Mouse (Mus musculus) hindbrain, embryonic 15.5 days (tissue): ENCODE data around the gene Rap1b. TPM values are rescaled to one million over a fixed set of nuclear protein-coding genes. Genes with fewer than 3 reads are reported as not detected.

ENCODE experiments used
- ATAC-seq: fragments of 200-750 bp; cut with Nextera tagmentation; 2 replicates; pipeline ENCODE4 v1.8.0; 2017; ENCODE audit warnings: low read depth, moderate number of reproducible peaks, moderate TSS enrichment; ENCODE audit not compliant: low FRiP score
- H3K27ac ChIP-seq: fragments of 300-500 bp; sonication (generic); replicated peaks from 2 replicates; pipeline ENCODE4 v1.5.1; 2015; ENCODE audit warnings: mild to moderate bottlenecking, inconsistent platforms
- H3K27me3 ChIP-seq: fragments of 300-500 bp; sonication (generic); 2 replicates; pipeline ENCODE4 v1.6.1; 2015; ENCODE audit warnings: control low read depth, inconsistent platforms
- H3K36me3 ChIP-seq: fragments of 300-500 bp; sonication (generic); 2 replicates; pipeline ENCODE4 v1.6.1; 2015; ENCODE audit warnings: control low read depth, inconsistent platforms
- H3K4me1 ChIP-seq: fragments of 300-500 bp; sonication (generic); replicated peaks from 2 replicates; pipeline ENCODE4 v1.6.1; 2015; ENCODE audit warnings: control low read depth, inconsistent platforms
- H3K4me2 ChIP-seq: fragments of 300-500 bp; sonication (generic); 2 replicates; pipeline ENCODE4 v1.6.1; 2015; ENCODE audit warnings: moderate library complexity, mild to moderate bottlenecking, inconsistent platforms
- H3K4me3 ChIP-seq: fragments of 300-500 bp; sonication (generic); 2 replicates; pipeline ENCODE4 v1.5.1; 2015; ENCODE audit warnings: mild to moderate bottlenecking, inconsistent platforms
- H3K9ac ChIP-seq: fragments of 300-500 bp; sonication (generic); 2 replicates; pipeline ENCODE4 v1.6.1; 2015; ENCODE audit warnings: inconsistent platforms
- H3K9me3 ChIP-seq: fragments of 300-500 bp; sonication (generic); 2 replicates; pipeline ENCODE4 v1.6.1; 2016; ENCODE audit warnings: control low read depth, inconsistent platforms
- WGBS: fragments of 180-500 bp; shearing (Covaris S2); methylation state at CpG from one replicate; pipeline ENCODE4 v1.1.7; 2015; 5-methylcytosine and 5-hydroxymethylcytosine counted together
- polyA plus RNA-seq: library from polyadenylated mRNA; unstranded; fragments of >200 nt; fragmentation: Nextera tagmentation; extraction: Ambion mirVana; gene quantifications from 2 replicates; pipeline ENCODE4 v1.2.1, GENCODE M21; 2015

The Rap1b gene
- polyA plus RNA-seq, 1 experiment from 2014 or later: 158 TPM

- Histone ChIP-seq H3K4me2 (no peak overlapping the region), H3K27me3 (no peaks in the 10 kb centered on the region), H3K4me1 (no peaks in the 10 kb centered on the region), H3K4me3 (no peak overlapping the region), H3K27ac (no peak overlapping the region), H3K36me3 (peaks cover 69% of the 10 kb centered on the region), H3K9me3 (no peaks in the 10 kb centered on the region), H3K9ac (no peak overlapping the region)
- 85% methylated on average over 17 of the region's 17 CpGs for WGBS
- no peak for ATAC-seq
These were observed 73.3 kb downstream of the Rap1b start for GRCm38 (mm10) chr10:117772364-117773105.

DNA sequence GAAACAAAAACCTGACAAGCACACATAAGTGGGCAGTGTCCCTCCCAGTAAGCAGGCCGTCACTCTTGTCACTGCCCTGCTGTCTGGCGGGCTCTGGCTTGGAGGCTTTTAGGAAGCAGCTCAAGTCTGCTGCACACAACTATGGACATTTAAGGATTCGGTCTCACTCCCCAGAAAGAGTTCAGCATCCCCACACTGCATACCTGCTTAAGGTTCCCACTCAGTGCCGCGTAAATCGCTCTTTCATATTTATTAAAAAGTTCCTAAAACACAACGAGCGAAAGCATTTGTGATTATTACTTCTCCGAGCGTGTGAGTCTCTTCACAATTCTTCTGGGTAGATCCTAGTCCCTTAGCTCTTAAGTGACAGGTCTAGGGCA lies 74.7 kb downstream of the Rap1b start:
- Histone ChIP-seq H3K9me3 (no peaks in the 10 kb centered on the region), H3K27me3 (no peaks in the 10 kb centered on the region), H3K27ac (no peak overlapping the region), H3K4me3 (no peak overlapping the region), H3K9ac (no peak overlapping the region), H3K4me2 (no peak overlapping the region), H3K36me3 (peaks cover 67% of the 10 kb centered on the region), H3K4me1 (no peaks in the 10 kb centered on the region)
- WGBS: 97% methylated on average over 10 of the region's 10 CpGs
- ATAC-seq: no peak

DNA sequence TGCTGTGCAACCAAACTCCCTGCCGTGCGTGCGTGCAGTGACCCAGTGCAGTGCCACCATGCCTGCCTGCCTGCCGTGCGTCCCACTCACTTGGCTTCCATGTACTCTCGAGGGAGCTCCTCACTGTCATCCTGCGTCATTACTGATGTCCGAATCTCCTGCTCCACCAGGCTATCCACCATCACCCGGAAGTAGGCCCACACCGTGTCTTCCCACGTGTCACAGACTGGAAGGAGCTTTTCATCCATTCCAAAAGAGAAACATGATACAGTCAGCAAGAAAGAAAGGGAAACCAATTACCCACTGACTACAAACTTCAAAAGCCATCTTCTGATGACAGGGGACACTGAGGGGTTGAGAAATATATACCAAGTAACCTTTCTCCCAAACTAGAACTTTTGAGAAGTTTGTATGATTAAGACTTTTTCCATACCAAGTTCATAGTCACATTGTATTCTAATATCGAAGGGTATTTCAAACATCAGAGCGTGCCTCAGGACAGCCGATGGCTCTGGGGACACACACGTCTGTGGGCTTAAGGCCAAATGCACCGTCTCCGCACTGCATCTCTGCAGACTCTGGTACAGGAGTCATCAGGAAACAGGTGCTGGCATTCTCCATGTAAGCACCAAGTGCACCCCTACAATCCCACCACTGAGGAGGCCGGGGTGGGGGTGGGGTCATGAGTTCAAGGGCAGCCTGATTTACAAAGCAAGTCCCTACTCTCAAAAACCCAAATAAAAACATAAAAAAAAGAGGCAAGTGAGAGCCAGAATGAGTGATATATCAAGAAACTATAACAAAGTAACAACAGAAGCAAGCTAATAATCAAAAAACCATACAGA lies 75.3 kb downstream of the Rap1b start:
- Histone ChIP-seq H3K4me2 (no peak overlapping the region), H3K4me1 (no peaks in the 10 kb centered on the region), H3K27ac (no peak overlapping the region), H3K9ac (no peak overlapping the region), H3K9me3 (no peaks in the 10 kb centered on the region), H3K36me3 (peaks cover 67% of the 10 kb centered on the region), H3K27me3 (no peaks in the 10 kb centered on the region), H3K4me3 (no peak overlapping the region)
- ATAC-seq: no peak
- 93% methylated on average over 18 of the region's 18 CpGs for whole genome bisulfite sequencing

DNA sequence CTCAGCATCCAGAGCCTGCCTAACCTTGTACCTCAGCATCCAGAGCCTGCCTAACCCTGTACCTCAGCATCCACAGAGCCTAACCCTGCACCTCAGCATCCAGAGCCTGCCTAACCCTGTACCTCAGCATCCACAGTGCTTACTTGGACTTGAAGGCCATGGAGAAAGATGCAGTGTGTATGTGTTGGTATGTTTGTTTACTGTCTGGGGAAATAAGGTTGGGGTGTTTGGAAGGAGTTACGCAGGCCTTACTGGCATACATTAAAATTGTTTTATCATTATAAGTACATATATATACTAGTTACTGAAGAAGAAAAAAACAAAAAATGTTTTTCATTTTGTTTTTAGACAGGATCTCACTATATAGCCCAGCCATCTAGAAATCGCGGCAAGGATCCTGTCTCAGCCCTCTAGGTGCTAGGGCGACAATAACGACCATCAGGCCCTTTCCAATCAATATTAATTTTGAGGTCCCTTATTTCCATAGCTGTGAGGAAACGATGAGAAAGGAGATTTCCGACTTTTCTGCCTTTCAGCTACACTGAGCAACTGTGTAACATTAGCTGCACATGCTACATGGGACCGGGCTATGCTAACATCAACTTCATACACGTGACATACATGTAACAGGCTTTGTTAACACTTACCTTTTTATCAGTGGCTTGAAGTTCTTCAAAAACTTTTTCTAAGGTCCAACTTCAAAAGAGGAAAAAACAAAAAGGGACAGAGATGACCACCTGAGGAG lies 76.1 kb downstream of the Rap1b start:
- H3K27ac ChIP-seq: no peak overlapping the region
- no peak overlapping the region for H3K9ac ChIP-seq
- no peak overlapping the region for H3K4me2 ChIP-seq
- H3K36me3 ChIP-seq: peaks cover 67% of the 10 kb centered on the region
- no peaks in the 10 kb centered on the region for H3K9me3 ChIP-seq
- ATAC-seq: no peak
- H3K4me1 ChIP-seq: no peaks in the 10 kb centered on the region
- 94% methylated on average over 9 of the region's 9 CpGs for WGBS
- H3K4me3 ChIP-seq: no peak overlapping the region
- no peaks in the 10 kb centered on the region for H3K27me3 ChIP-seq

- no peak for ATAC-seq
- Histone ChIP-seq H3K36me3 (peaks cover 64% of the 10 kb centered on the region), H3K4me3 (no peak overlapping the region), H3K9ac (no peak overlapping the region), H3K4me1 (no peaks in the 10 kb centered on the region), H3K27ac (no peak overlapping the region), H3K4me2 (no peak overlapping the region), H3K27me3 (no peaks in the 10 kb centered on the region), H3K9me3 (no peaks in the 10 kb centered on the region)
- WGBS: 90% methylated on average over 7 of the region's 7 CpGs
These were observed 77.7 kb downstream of the Rap1b start for GRCm38 (mm10) chr10:117768141-117768440.

DNA sequence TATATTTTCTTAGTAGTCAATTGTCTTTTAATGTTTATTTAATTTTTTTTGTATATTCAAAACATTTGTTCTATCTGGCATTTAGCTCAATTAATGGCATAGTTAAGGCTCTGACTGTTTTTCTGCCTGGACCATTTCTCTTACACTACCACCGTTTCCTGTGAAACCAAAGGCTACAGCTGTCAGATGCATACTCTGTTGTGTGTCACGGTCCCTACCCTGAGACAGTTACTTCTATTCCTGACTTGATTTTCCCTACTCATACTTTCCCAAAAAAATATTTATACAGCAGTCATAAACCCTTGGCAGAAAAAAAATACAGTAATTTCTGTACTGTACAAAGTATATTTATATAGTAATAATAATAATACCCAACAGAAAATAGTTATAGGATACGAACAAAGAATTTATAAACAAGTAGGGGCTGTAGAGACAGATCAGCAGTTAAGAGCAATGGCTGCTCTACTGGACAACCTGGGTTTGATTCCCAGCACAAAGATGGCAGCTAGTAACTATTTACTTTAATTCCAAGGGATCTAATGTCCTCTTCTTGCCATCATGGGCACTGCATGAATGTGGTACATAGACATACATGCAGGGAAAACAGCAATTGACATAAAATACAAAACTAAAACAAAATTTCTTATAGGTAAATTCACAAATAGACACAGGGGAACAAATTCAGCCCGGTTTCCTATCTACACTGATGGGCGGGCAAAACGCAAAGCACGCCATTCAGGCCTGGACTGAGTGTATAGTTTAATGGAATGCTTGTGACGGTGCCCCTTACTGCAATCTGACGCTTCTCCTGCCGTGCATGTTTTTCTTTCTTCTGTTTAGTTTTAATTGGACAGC lies 78.3 kb downstream of the Rap1b start:
- 91% methylated on average over 10 of the region's 10 CpGs for WGBS
- Histone ChIP-seq H3K4me1 (no peaks in the 10 kb centered on the region), H3K9me3 (no peaks in the 10 kb centered on the region), H3K4me3 (no peak overlapping the region), H3K36me3 (peaks cover 65% of the 10 kb centered on the region), H3K4me2 (no peak overlapping the region), H3K9ac (no peak overlapping the region), H3K27ac (no peak overlapping the region), H3K27me3 (no peaks in the 10 kb centered on the region)
- ATAC-seq: no peak

DNA sequence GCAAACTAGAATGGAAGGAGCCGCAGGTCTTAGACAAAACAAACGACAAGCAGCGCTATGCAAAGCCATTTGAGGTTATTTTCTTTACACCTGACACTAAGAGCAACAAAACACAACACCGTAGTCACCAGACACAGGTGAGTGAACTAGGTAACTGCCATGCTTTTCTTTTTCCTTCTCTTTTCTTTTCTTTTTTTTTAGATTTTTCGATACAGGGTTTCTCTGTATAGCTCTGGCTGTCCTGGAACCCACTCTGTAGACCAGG lies 79.0 kb downstream of the Rap1b start:
- ATAC-seq: no peak
- H3K4me3 ChIP-seq: no peak overlapping the region
- H3K36me3 ChIP-seq: peaks cover 65% of the 10 kb centered on the region
- WGBS: 96% methylated on average over 5 of the region's 5 CpGs
- no peaks in the 10 kb centered on the region for H3K4me1 ChIP-seq
- no peak overlapping the region for H3K4me2 ChIP-seq
- H3K9ac ChIP-seq: no peak overlapping the region
- H3K27me3 ChIP-seq: no peaks in the 10 kb centered on the region
- H3K9me3 ChIP-seq: no peaks in the 10 kb centered on the region
- no peak overlapping the region for H3K27ac ChIP-seq

DNA sequence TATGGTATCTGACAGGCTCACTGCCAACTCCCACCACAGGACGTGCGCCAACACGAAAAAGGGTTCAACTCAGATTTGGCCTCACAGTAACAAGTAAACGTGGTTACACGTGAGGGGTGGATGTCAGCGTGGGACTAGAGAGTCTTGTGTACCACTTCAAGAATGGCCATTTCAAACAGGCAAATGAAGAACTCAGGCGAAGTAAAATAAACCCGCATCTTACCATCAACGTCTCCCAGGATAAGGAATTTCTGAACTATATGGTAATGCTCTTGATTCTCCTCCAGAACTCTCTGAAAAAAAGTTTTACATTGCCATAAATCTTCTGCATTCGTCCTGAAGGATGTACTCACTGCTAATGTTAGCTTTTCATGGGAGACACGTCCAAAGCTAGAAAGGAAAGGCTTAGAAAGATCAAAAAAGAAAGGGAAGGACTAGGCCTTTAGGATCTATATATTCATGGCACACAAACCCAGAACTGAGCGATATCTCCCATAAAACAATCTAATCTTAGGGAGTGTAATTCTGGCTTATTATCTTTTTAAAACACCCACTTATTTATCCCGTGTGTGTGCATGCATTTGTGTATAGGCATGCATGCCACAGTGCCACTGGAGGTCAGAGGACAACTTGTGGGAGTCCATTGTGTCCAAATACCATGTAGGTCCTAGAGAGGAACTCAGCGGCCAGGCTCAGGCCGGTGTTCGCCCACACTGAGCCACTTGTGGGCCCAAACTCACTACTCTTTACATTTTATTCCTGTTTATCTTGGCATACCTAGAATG lies 79.5 kb downstream of the Rap1b start:
- Histone ChIP-seq H3K4me3 (no peak overlapping the region), H3K4me1 (no peaks in the 10 kb centered on the region), H3K9ac (no peak overlapping the region), H3K27ac (no peak overlapping the region), H3K9me3 (no peaks in the 10 kb centered on the region), H3K36me3 (peaks cover 66% of the 10 kb centered on the region), H3K27me3 (no peaks in the 10 kb centered on the region), H3K4me2 (no peak overlapping the region)
- 95% methylated on average over 16 of the region's 16 CpGs for WGBS
- no peak for ATAC-seq

DNA sequence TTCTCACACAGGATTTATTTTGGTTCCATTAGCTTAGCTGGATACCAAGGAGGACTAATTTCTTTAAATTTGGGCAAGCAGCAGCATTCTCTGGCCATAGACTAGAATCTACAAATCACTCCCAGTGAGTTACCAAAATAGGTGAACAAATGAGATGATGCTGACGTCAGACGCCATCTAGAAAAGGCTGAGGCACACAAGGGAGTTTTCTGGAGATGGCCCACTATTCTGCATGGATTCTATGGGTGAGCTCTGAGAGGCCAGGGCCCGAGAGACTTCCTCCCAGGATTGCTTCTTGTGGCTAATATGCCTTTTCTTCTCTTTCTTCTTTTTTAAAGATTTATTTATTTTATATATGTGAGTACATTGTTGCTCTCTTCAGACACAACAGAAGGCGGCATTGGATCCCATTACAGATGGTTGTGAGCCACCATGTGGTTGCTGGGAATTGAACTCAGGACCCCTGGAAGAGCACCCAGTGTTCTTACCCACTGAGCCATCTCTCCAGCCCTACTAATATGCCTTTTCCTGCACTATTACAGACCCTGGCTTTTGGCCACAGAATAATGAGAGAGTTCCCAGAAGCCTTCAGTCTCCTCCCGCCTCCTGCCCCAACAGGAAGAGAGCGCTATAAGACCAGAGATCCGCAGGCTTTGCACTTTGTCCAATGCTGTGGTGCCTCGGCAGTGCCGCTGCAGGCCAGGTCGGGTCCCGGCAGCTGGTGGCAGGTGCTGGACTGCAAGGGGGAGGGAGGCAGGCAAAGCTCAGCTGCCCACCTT lies 80.5 kb downstream of the Rap1b start:
- Histone ChIP-seq H3K36me3 (peaks cover 68% of the 10 kb centered on the region), H3K27me3 (no peaks in the 10 kb centered on the region), H3K4me2 (no peak overlapping the region), H3K9ac (no peak overlapping the region), H3K27ac (no peak overlapping the region), H3K4me3 (no peak overlapping the region), H3K9me3 (no peaks in the 10 kb centered on the region), H3K4me1 (no peaks in the 10 kb centered on the region)
- 96% methylated on average over 11 of the region's 11 CpGs for WGBS
- ATAC-seq: no peak

DNA sequence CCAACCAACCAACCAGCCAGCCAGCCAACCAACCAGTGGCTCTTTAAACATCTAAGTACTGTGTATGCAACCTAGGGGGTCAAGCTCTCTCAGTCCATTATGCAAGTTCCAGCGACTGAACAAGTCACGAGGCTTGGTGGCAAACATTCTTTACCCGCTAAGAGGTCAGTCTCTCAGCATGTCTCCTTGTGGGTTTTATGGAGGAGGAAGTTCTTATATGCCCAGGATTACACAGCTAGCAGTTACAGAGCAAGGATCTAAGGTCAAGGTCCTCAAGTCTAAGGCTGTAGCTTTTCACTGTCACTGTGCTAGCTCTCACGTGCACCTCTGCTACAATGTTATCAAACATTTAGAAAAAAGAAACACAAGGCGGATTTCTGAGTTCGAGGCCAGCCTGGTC lies 81.2 kb downstream of the Rap1b start:
- Histone ChIP-seq H3K9ac (no peak overlapping the region), H3K27ac (no peak overlapping the region), H3K4me2 (no peak overlapping the region), H3K27me3 (no peaks in the 10 kb centered on the region), H3K4me3 (no peak overlapping the region), H3K4me1 (no peaks in the 10 kb centered on the region), H3K36me3 (peaks cover 66% of the 10 kb centered on the region), H3K9me3 (no peaks in the 10 kb centered on the region)
- no peak for ATAC-seq
- WGBS: 87% methylated on average over 6 of the region's 6 CpGs
